Mouse (Mus musculus): ENCODE results near the gene Syp. TPM values are rescaled to one million over a fixed set of nuclear protein-coding genes. Genes with fewer than 3 reads are reported as not detected.

Syp gene
- polyA plus RNA-seq, 1 experiment = 961 TPM

Other genes with a start within 250 kb of the Syp start
- gene Foxp3, start 64.8 kb upstream of the Syp start, polyA plus RNA-seq (2012; rRNA removed) = 0.08 and 0.17 TPM in 2 replicates
- 13.9 and 14.8 TPM in 2 replicates for gene Ppp1r3f, start 64.2 kb upstream of the Syp start, polyA plus RNA-seq (2012; rRNA removed)
- 31.1 and 32.6 TPM in 2 replicates for gene Ccdc22, start 33.0 kb upstream of the Syp start, polyA plus RNA-seq (2012; rRNA removed)
- gene Cacna1f, start 31.4 kb upstream of the Syp start, polyA plus RNA-seq (2012; rRNA removed) = 0.19 and 0.22 TPM in 2 replicates
- gene Prickle3, start 18.8 kb downstream of the Syp start, polyA plus RNA-seq (2012; rRNA removed) = 2.3 and 2.4 TPM in 2 replicates
- gene Plp2, start 32.9 kb downstream of the Syp start, polyA plus RNA-seq (2012; rRNA removed) = 14.6 and 15.6 TPM in 2 replicates
- 0.90 and 1.2 TPM in 2 replicates for gene Magix, start 42.8 kb downstream of the Syp start, polyA plus RNA-seq (2012; rRNA removed)
- gene Gpkow, start 58.7 kb downstream of the Syp start, polyA plus RNA-seq (2012; rRNA removed) = 26.2 and 32.7 TPM in 2 replicates
- 75.0 and 77.0 TPM in 2 replicates for gene Wdr45, start 75.9 kb downstream of the Syp start, polyA plus RNA-seq (2012; rRNA removed)
- 0.18 and 0.55 TPM in 2 replicates for gene Gm45208, start 83.8 kb downstream of the Syp start, polyA plus RNA-seq (2012; rRNA removed)
- gene Praf2, start 90.0 kb downstream of the Syp start, polyA plus RNA-seq (2012; rRNA removed) = 118 and 124 TPM in 2 replicates
- gene Ccdc120, start 112.4 kb downstream of the Syp start, polyA plus RNA-seq (2012; rRNA removed) = 23.7 and 25.4 TPM in 2 replicates
- gene Tfe3, start 124.1 kb downstream of the Syp start, polyA plus RNA-seq (2012; rRNA removed) = 23.8 and 25.1 TPM in 2 replicates
- gene Gripap1, start 151.3 kb downstream of the Syp start, polyA plus RNA-seq (2012; rRNA removed) = 112 and 118 TPM in 2 replicates
- 7.4 and 7.8 TPM in 2 replicates for gene Kcnd1, start 183.8 kb downstream of the Syp start, polyA plus RNA-seq (2012; rRNA removed)
- gene Otud5, start 202.9 kb downstream of the Syp start, polyA plus RNA-seq (2012; rRNA removed) = 51.9 and 58.0 TPM in 2 replicates
- 50.5 and 54.6 TPM in 2 replicates for gene Pim2, start 239.8 kb downstream of the Syp start, polyA plus RNA-seq (2012; rRNA removed)
- gene Slc35a2, start 245.6 kb downstream of the Syp start, polyA plus RNA-seq (2012; rRNA removed) = 44.6 and 51.1 TPM in 2 replicates